Comparison of ENCODE assay signal across 8 mouse cellular contexts in the genomic region with DNA sequence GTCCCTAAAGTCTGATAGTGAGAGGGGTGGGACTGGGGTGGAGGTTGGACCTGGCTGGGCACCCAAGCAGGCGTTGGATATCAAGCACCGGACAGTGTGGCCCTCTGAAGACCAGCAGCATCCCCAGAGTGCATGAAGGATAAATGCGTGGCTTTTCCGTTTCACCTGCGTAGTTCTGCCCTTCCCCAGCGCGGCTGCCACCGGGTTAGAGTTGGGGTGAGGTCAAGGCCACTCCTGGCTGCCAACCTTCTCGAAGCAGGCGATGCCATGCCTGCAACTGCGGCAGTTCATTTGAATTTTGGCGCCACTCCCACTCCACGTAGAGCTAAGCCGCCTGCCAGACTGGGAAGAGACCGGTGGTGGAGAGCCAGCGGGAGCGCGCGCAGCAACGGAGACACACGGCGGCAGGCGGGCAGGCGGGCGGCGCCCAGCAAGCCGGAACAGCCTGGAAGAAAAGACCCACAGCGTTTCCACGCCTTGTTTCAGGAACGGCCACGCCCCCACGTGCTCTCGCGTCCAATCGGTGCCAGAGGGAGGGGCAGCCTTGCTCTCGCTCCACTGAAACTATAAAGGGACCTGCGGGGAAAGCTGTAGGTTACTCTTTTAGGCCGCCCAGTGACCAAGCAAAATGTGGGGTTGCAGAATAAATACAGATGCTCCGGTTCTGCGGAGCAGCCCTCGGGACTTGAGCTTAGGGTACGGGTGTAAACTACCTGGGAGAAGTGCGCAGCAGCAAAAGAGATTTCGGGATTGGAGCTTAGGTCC. TPM values are rescaled to one million over a fixed set of nuclear protein-coding genes. Genes with fewer than 3 reads are reported as not detected.
DNase-seq lines count a peak whose midpoint lies in the region; ATAC-seq lines count a peak whose summit lies in the region.
"Not testable (repeated sequence)": the region's sequence is repeated elsewhere in the genome, so short reads cannot be mapped to it uniquely, and the experiment has no call there.
"Had no signal": no experiment of that assay in that cellular context is flagged by ENCODE, and none has a peak within 500 bp of the region (broad histone marks: within the 10 kb centered on the region; RNA-seq: fewer than 3 reads in every experiment).

No protein-coding gene starts in this region.

- H3K4me1 ChIP-seq in forebrain, embryonic 13.5 days; heart, embryonic 14.5 days (ENCODE audit: control insufficient read depth in 2 of 2, insufficient read depth in 2 of 2, low read length in 2 of 2); kidney, embryonic 16.5 days (ENCODE audit: insufficient read depth, low read length); limb, embryonic 13.5 days; midbrain, embryonic 12.5 days: not testable (repeated sequence)

- peak overlapping the region; percentile 28 for H3K4me2 ChIP-seq in forebrain, embryonic 13.5 days
- H3K4me2 ChIP-seq in heart, embryonic 14.5 days (ENCODE audit: low read length) = peak overlapping the region; percentile 18; the same call in 1 of the 2 replicates
- peak overlapping the region; percentile 31; the same call in 1 of the 2 replicates for H3K4me2 ChIP-seq in kidney, embryonic 16.5 days (replicated peaks; ENCODE audit: low read depth, low read length)
- H3K4me2 ChIP-seq in limb, embryonic 13.5 days (replicated peaks) = peak overlapping the region; percentile 43
- H3K4me2 ChIP-seq in midbrain, embryonic 12.5 days (replicated peaks) = peak overlapping the region; percentile 28

- H3K36me3 ChIP-seq in forebrain, embryonic 13.5 days (ENCODE audit: poor library complexity, severe bottlenecking); heart, embryonic 14.5 days (ENCODE audit: control insufficient read depth, insufficient read depth, low read length); kidney, embryonic 16.5 days (ENCODE audit: insufficient read depth, low read length); limb, embryonic 13.5 days; midbrain, embryonic 12.5 days: not testable (repeated sequence)

- peak; percentile 0 for DNase-seq in skeletal muscle tissue, adult 2 months (ENCODE audit: low read depth, low spot score)

- H3K9me3 ChIP-seq in forebrain, embryonic 13.5 days (replicated peaks); heart, embryonic 14.5 days (ENCODE audit: control insufficient read depth, low read length); kidney, embryonic 16.5 days (ENCODE audit: low read length); limb, embryonic 13.5 days; midbrain, embryonic 12.5 days: not testable (repeated sequence)

- not testable (repeated sequence) for H3K4me3 ChIP-seq in forebrain, embryonic 13.5 days; heart, embryonic 14.5 days (ENCODE audit: control insufficient read depth in 1 of 2, insufficient read depth in 1 of 2, low read depth in 1 of 2, low read length in 2 of 2); kidney, embryonic 16.5 days (ENCODE audit: low read length)
- peak overlapping the region; percentile 9; the same call in 1 of the 2 replicates for H3K4me3 ChIP-seq in limb, embryonic 13.5 days
- 0 out of 2 replicates have a peak overlapping the region, but pooled peaks have one; percentile 5 for H3K4me3 ChIP-seq in midbrain, embryonic 12.5 days

- peak; percentile 84 for ATAC-seq in cerebellum, adult (ENCODE audit: insufficient number of reproducible peaks, low FRiP score, low TSS enrichment)
- peak; percentile 99 for ATAC-seq in forebrain, embryonic 13.5 days
- ATAC-seq in heart, embryonic 14.5 days (ENCODE audit: insufficient number of reproducible peaks, insufficient read depth, low FRiP score, low read depth) = peak; percentile 90
- peak; percentile 98 for ATAC-seq in kidney, embryonic 16.5 days (ENCODE audit: low FRiP score, low TSS enrichment)
- peak; percentile 97 for ATAC-seq in limb, embryonic 13.5 days (ENCODE audit: low FRiP score, low read depth)
- ATAC-seq in midbrain, embryonic 12.5 days (ENCODE audit: low FRiP score, low read depth) = peak; percentile 99

- 71% methylated on average over 41 of the region's 44 CpGs for WGBS in forebrain, embryonic 13.5 days
- WGBS in heart, embryonic 14.5 days = 59% methylated on average over 37 of the region's 44 CpGs
- WGBS in kidney, embryonic 16.5 days = 59% methylated on average over 33 of the region's 44 CpGs
- WGBS in limb, embryonic 13.5 days = 63% methylated on average over 38 of the region's 44 CpGs
- 61% methylated on average over 38 of the region's 44 CpGs for WGBS in midbrain, embryonic 12.5 days

- not testable (repeated sequence) for H3K27ac ChIP-seq in forebrain, embryonic 13.5 days; heart, embryonic 14.5 days (replicated peaks in 1 of 2; ENCODE audit: control insufficient read depth in 1 of 2, insufficient read depth in 1 of 2, low read depth in 2 of 2, low read length in 2 of 2); kidney, embryonic 16.5 days (ENCODE audit: low read length); limb, embryonic 13.5 days; midbrain, embryonic 12.5 days (replicated peaks)

- H3K9ac ChIP-seq in forebrain, embryonic 13.5 days; heart, embryonic 14.5 days (ENCODE audit: low read length); kidney, embryonic 16.5 days (replicated peaks; ENCODE audit: low read length); limb, embryonic 13.5 days; midbrain, embryonic 12.5 days (replicated peaks): not testable (repeated sequence)

- H3K27me3 ChIP-seq in forebrain, embryonic 13.5 days; heart, embryonic 14.5 days (ENCODE audit: control insufficient read depth, insufficient read depth, low read length); kidney, embryonic 16.5 days (ENCODE audit: insufficient read depth, low read length); limb, embryonic 13.5 days; midbrain, embryonic 12.5 days: not testable (repeated sequence)

RNA-seq across cellular contexts. Expression of a gene that starts 26.1 kb away (rescaled TPM):
- not detected in 2 replicates for polyA plus RNA-seq in forebrain, embryonic 13.5 days (2015; fragmentation: Nextera tagmentation; extraction: Ambion mirVana)
- not detected in 2 replicates for polyA plus RNA-seq in heart, embryonic 14.5 days (2014; fragmentation: Nextera tagmentation; extraction: Ambion mirVana)
- not detected in 2 replicates for polyA plus RNA-seq in kidney, embryonic 16.5 days (2015; fragmentation: Nextera tagmentation; extraction: Ambion mirVana)
- not detected in 2 replicates for polyA plus RNA-seq in limb, embryonic 13.5 days (2015; fragmentation: Nextera tagmentation; extraction: Ambion mirVana)
- polyA plus RNA-seq in midbrain, embryonic 12.5 days (2016; fragmentation: Nextera tagmentation; extraction: Ambion mirVana) = not detected in 2 replicates
- polyA plus RNA-seq: cortical plate, adult 2 months had no signal
